Mouse (Mus musculus) hindlimb bud, embryonic 11.5 days (tissue): Measurements from ENCODE around the gene Ptpra.
"Not testable (repeated sequence)": the region's sequence is repeated elsewhere in the genome, so short reads cannot be mapped to it uniquely, and the experiment has no call there.

ENCODE experiments used
- DNase-seq: peaks from one replicate; pipeline ENCODE4 v3.0.0-alpha.2; 2012; ENCODE audit warnings: low read depth, low spot score; ENCODE audit errors: extremely low spot score

Gene Ptpra

GRCm38 (mm10) chr2:130482700-130483099, 32.6 kb downstream of the Ptpra start:
- DNase-seq = no peak

GRCm38 (mm10) chr2:130484206-130484605, 34.1 kb downstream of the Ptpra start:
- no peak for DNase-seq

GRCm38 (mm10) chr2:130488002-130488401, 37.9 kb downstream of the Ptpra start:
- no peak for DNase-seq

GRCm38 (mm10) chr2:130488600-130488999, 38.5 kb downstream of the Ptpra start:
- no peak for DNase-seq

GRCm38 (mm10) chr2:130491162-130491561, 41.1 kb downstream of the Ptpra start:
- no peak for DNase-seq

GRCm38 (mm10) chr2:130491587-130491986, 41.5 kb downstream of the Ptpra start:
- DNase-seq = no peak

GRCm38 (mm10) chr2:130495114-130495513, 45.0 kb downstream of the Ptpra start:
- not testable (repeated sequence) for DNase-seq

GRCm38 (mm10) chr2:130496037-130496436, 46.0 kb downstream of the Ptpra start:
- DNase-seq = no peak

GRCm38 (mm10) chr2:130496931-130497330, 46.9 kb downstream of the Ptpra start:
- DNase-seq = no peak

- no peak for DNase-seq
These were observed 49.5 kb downstream of the Ptpra start for GRCm38 (mm10) chr2:130499546-130499945.

- DNase-seq = no peak
These were observed 51.5 kb downstream of the Ptpra start for GRCm38 (mm10) chr2:130501556-130501955.

- not testable (repeated sequence) for DNase-seq
These were observed 61.5 kb downstream of the Ptpra start for GRCm38 (mm10) chr2:130511616-130512015.

GRCm38 (mm10) chr2:130513907-130514306, 63.8 kb downstream of the Ptpra start:
- no peak for DNase-seq

- no peak for DNase-seq
These were observed 65.7 kb downstream of the Ptpra start for GRCm38 (mm10) chr2:130515791-130516190.

- no peak for DNase-seq
These were observed 71.8 kb downstream of the Ptpra start for GRCm38 (mm10) chr2:130521927-130522326.

GRCm38 (mm10) chr2:130525480-130525879, 75.4 kb downstream of the Ptpra start:
- DNase-seq = not testable (repeated sequence)

- DNase-seq = no peak
These were observed 78.4 kb downstream of the Ptpra start for GRCm38 (mm10) chr2:130528457-130528856.

- DNase-seq = no peak
These were observed 79.2 kb downstream of the Ptpra start for GRCm38 (mm10) chr2:130529290-130529689.

- DNase-seq = no peak
These were observed 79.8 kb downstream of the Ptpra start for GRCm38 (mm10) chr2:130529925-130530324.

GRCm38 (mm10) chr2:130532201-130532600, 82.1 kb downstream of the Ptpra start:
- DNase-seq = no peak

- DNase-seq = no peak
These were observed 84.9 kb downstream of the Ptpra start for GRCm38 (mm10) chr2:130535017-130535416.

- no peak for DNase-seq
These were observed 86.8 kb downstream of the Ptpra start for GRCm38 (mm10) chr2:130536890-130537289.

GRCm38 (mm10) chr2:130538876-130539546, 88.9 kb downstream of the Ptpra start:
- DNase-seq = no peak
